19 mouse cellular contexts compared by ENCODE assay signal in the genomic region with DNA sequence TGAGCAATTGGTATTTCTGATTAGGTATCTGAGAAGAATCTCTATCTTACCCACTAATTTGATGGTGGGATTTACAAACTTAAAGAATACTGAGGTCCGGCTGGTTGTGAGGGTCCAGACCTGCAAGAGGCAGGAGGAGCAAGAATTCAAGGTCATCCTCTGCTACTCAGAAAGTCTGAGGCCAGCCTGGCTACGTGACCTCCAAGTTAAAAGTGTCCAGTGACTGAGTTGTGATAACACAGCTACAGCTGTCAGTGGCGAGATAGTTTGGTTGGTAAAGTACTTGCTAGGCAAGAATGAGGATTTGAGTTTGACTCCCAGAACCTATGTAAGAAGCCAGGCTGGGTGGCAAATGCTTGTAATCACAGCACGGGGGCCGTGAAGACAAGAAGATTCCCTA. TPM values are rescaled to one million over a fixed set of nuclear protein-coding genes. Genes with fewer than 3 reads are reported as not detected.
DNase-seq lines count a peak whose midpoint lies in the region; ATAC-seq and TF ChIP-seq lines count a peak whose summit lies in the region.
"Had no signal": no experiment of that assay in that cellular context is flagged by ENCODE, and none has a peak within 500 bp of the region (broad histone marks: within the 10 kb centered on the region; RNA-seq: fewer than 3 reads in every experiment).

No protein-coding gene starts in this region.

- no peak for TF ChIP-seq CTCF in hindbrain, postnatal 0 days (IDR thresholded peaks at IDR 0.05; ENCODE audit: low read depth)
- no peak for TF ChIP-seq CTCF in heart, postnatal 0 days (IDR thresholded peaks at IDR 0.05; ENCODE audit: low read depth)

- no peak overlapping the region for H3K4me3 ChIP-seq in heart, embryonic 12.5 days
- H3K4me3 ChIP-seq in hindbrain, embryonic 12.5 days, result no peak overlapping the region
- no peak overlapping the region for H3K4me3 ChIP-seq in hindbrain, postnatal 0 days (ENCODE audit: low read length)
- H3K4me3 ChIP-seq in neural tube, embryonic 13.5 days, result no peak overlapping the region
- H3K4me3 ChIP-seq in neural tube, embryonic 15.5 days (replicated peaks), result no peak overlapping the region
- no peak overlapping the region for H3K4me3 ChIP-seq in heart, postnatal 0 days (ENCODE audit: low read depth, low read length)
- H3K4me3 ChIP-seq: embryonic facial prominence, embryonic 13.5 days; forebrain, embryonic 12.5 days had no signal

- H3K9me3 ChIP-seq in heart, embryonic 12.5 days (replicated peaks), result peaks cover 4% of the 10 kb centered on the region; the same call in 1 of the 2 replicates
- H3K9me3 ChIP-seq in hindbrain, embryonic 12.5 days (replicated peaks), result no peaks in the 10 kb centered on the region
- H3K9me3 ChIP-seq in hindbrain, postnatal 0 days (ENCODE audit: low read length), result no peaks in the 10 kb centered on the region
- H3K9me3 ChIP-seq in neural tube, embryonic 13.5 days, result no peaks in the 10 kb centered on the region
- H3K9me3 ChIP-seq in neural tube, embryonic 15.5 days (replicated peaks), result no peaks in the 10 kb centered on the region
- no peaks in the 10 kb centered on the region for H3K9me3 ChIP-seq in heart, postnatal 0 days (replicated peaks; ENCODE audit: control insufficient read depth, low read length)
- H3K9me3 ChIP-seq: embryonic facial prominence, embryonic 13.5 days; forebrain, embryonic 12.5 days had no signal

- no peak overlapping the region for H3K4me2 ChIP-seq in heart, embryonic 12.5 days
- H3K4me2 ChIP-seq in hindbrain, embryonic 12.5 days (replicated peaks), result no peak overlapping the region
- H3K4me2 ChIP-seq in hindbrain, postnatal 0 days (ENCODE audit: low read depth, low read length), result no peak overlapping the region
- no peak overlapping the region for H3K4me2 ChIP-seq in neural tube, embryonic 13.5 days
- no peak overlapping the region for H3K4me2 ChIP-seq in neural tube, embryonic 15.5 days
- no peak overlapping the region for H3K4me2 ChIP-seq in heart, postnatal 0 days (ENCODE audit: low read depth, low read length)
- H3K4me2 ChIP-seq: embryonic facial prominence, embryonic 13.5 days; forebrain, embryonic 12.5 days had no signal

- intact Hi-C loops in heart, postnatal 25 days (cut with DNase I), result no loop called here

- no peak overlapping the region for H3K9ac ChIP-seq in heart, embryonic 12.5 days
- H3K9ac ChIP-seq in hindbrain, embryonic 12.5 days, result no peak overlapping the region
- no peak overlapping the region for H3K9ac ChIP-seq in hindbrain, postnatal 0 days (replicated peaks; ENCODE audit: low read length)
- no peak overlapping the region for H3K9ac ChIP-seq in neural tube, embryonic 13.5 days
- H3K9ac ChIP-seq in neural tube, embryonic 15.5 days (replicated peaks), result no peak overlapping the region
- no peak overlapping the region for H3K9ac ChIP-seq in heart, postnatal 0 days (replicated peaks; ENCODE audit: low read depth, low read length)
- H3K9ac ChIP-seq: embryonic facial prominence, embryonic 13.5 days; forebrain, embryonic 12.5 days had no signal

- H3K27ac ChIP-seq in heart, embryonic 12.5 days (ENCODE audit: poor library complexity, severe bottlenecking), result peak overlapping the region; percentile 50
- H3K27ac ChIP-seq in hindbrain, embryonic 12.5 days, result peak overlapping the region; percentile 66; the same call in 1 of the 2 replicates
- H3K27ac ChIP-seq in hindbrain, postnatal 0 days, result no peak overlapping the region
- H3K27ac ChIP-seq in neural tube, embryonic 13.5 days (replicated peaks), result peak overlapping the region; percentile 76; the same call in 1 of the 2 replicates
- H3K27ac ChIP-seq in neural tube, embryonic 15.5 days (replicated peaks), result no peak overlapping the region
- H3K27ac ChIP-seq in heart, postnatal 0 days (ENCODE audit: low read depth), result peak overlapping the region; percentile 35
- H3K27ac ChIP-seq: embryonic facial prominence, embryonic 13.5 days; forebrain, embryonic 12.5 days had no signal

- peaks cover 16% of the 10 kb centered on the region for H3K36me3 ChIP-seq in heart, embryonic 12.5 days
- peaks cover 12% of the 10 kb centered on the region; the same call in 1 of the 2 replicates for H3K36me3 ChIP-seq in hindbrain, embryonic 12.5 days
- H3K36me3 ChIP-seq in hindbrain, postnatal 0 days (ENCODE audit: insufficient read depth, low read length), result peaks cover 7% of the 10 kb centered on the region; the same call in 1 of the 2 replicates
- peaks cover 7% of the 10 kb centered on the region for H3K36me3 ChIP-seq in neural tube, embryonic 13.5 days
- peaks cover 11% of the 10 kb centered on the region for H3K36me3 ChIP-seq in neural tube, embryonic 15.5 days
- H3K36me3 ChIP-seq in heart, postnatal 0 days (replicated peaks; ENCODE audit: control insufficient read depth, insufficient read depth, low read length), result peaks cover 10% of the 10 kb centered on the region; the same call in 1 of the 2 replicates

- H3K27me3 ChIP-seq in heart, embryonic 12.5 days (replicated peaks), result no peaks in the 10 kb centered on the region
- no peaks in the 10 kb centered on the region for H3K27me3 ChIP-seq in hindbrain, embryonic 12.5 days
- no peaks in the 10 kb centered on the region for H3K27me3 ChIP-seq in hindbrain, postnatal 0 days (ENCODE audit: insufficient read depth, low read length)
- no peaks in the 10 kb centered on the region for H3K27me3 ChIP-seq in neural tube, embryonic 13.5 days
- H3K27me3 ChIP-seq in neural tube, embryonic 15.5 days (replicated peaks), result no peaks in the 10 kb centered on the region
- H3K27me3 ChIP-seq in heart, postnatal 0 days (ENCODE audit: control insufficient read depth, insufficient read depth, low read length), result no peaks in the 10 kb centered on the region
- H3K27me3 ChIP-seq: embryonic facial prominence, embryonic 13.5 days; forebrain, embryonic 12.5 days had no signal

- no peak for TF ChIP-seq EP300 in heart, postnatal 0 days (IDR thresholded peaks at IDR 0.05; ENCODE audit: low read depth)

- peaks cover 12% of the 10 kb centered on the region for H3K4me1 ChIP-seq in heart, embryonic 12.5 days (replicated peaks)
- H3K4me1 ChIP-seq in hindbrain, embryonic 12.5 days, result peaks cover 3% of the 10 kb centered on the region
- no peaks in the 10 kb centered on the region for H3K4me1 ChIP-seq in hindbrain, postnatal 0 days (ENCODE audit: insufficient read depth, low read length)
- peaks cover 16% of the 10 kb centered on the region for H3K4me1 ChIP-seq in neural tube, embryonic 13.5 days (replicated peaks)
- H3K4me1 ChIP-seq in neural tube, embryonic 15.5 days, result peaks cover 8% of the 10 kb centered on the region
- peaks cover 9% of the 10 kb centered on the region; the same call in 1 of the 2 replicates for H3K4me1 ChIP-seq in heart, postnatal 0 days (ENCODE audit: control insufficient read depth, insufficient read depth)
- H3K4me1 ChIP-seq: embryonic facial prominence, embryonic 13.5 days had no signal

- no peak for DNase-seq in heart, postnatal 25 days (ENCODE audit: low spot score)
- no peak for DNase-seq in hindbrain, postnatal 0 days (ENCODE audit: low spot score)
- no peak for DNase-seq in heart, postnatal 0 days (ENCODE audit: low spot score)
- no peak for DNase-seq in urinary bladder, adult 2 months (ENCODE audit: low spot score)
- DNase-seq: adrenal gland, adult 2 months; adrenal gland, postnatal 25 days; cerebellum, adult 18-20 months; cerebellum, adult 9-11 months; cerebellum, postnatal 36 days; gastrocnemius, postnatal 10 days; kidney, adult 11 months had no signal

- ATAC-seq in heart, embryonic 12.5 days (ENCODE audit: insufficient number of reproducible peaks, low FRiP score), result no peak
- no peak for ATAC-seq in hindbrain, embryonic 12.5 days (ENCODE audit: low FRiP score)
- no peak for ATAC-seq in hindbrain, postnatal 0 days
- no peak for ATAC-seq in neural tube, embryonic 13.5 days (ENCODE audit: low read depth)
- no peak for ATAC-seq in neural tube, embryonic 15.5 days (ENCODE audit: low FRiP score)
- peak; percentile 53; the same call in 1 of the 2 replicates for ATAC-seq in heart, postnatal 0 days (ENCODE audit: insufficient read depth, low read depth)
- ATAC-seq: forebrain, embryonic 16.5 days; hindbrain, embryonic 16.5 days had no signal

- WGBS in heart, embryonic 12.5 days, result 49% methylated on average over 5 of the region's 5 CpGs
- WGBS in hindbrain, embryonic 12.5 days, result 88% methylated on average over 5 of the region's 5 CpGs
- WGBS in hindbrain, postnatal 0 days, result 94% methylated on average over 5 of the region's 5 CpGs
- WGBS in neural tube, embryonic 13.5 days, result 90% methylated on average over 5 of the region's 5 CpGs
- 91% methylated on average over 5 of the region's 5 CpGs for WGBS in neural tube, embryonic 15.5 days
- WGBS in heart, postnatal 0 days, result 39% methylated on average over 5 of the region's 5 CpGs

RNA-seq across cellular contexts. Expression of gene Nucb2, which starts 14.0 kb away (rescaled TPM):
- polyA plus RNA-seq in heart, embryonic 12.5 days (2016; fragmentation: Nextera tagmentation; extraction: Ambion mirVana), result 5.7 and 7.4 TPM in 2 replicates
- 1 to 10 TPM; 8.1 to 8.9 TPM for total RNA-seq in heart, postnatal 25 days (2021)
- polyA plus RNA-seq in hindbrain, embryonic 12.5 days (2016; fragmentation: Nextera tagmentation; extraction: Ambion mirVana), result 15.6 and 20.2 TPM in 2 replicates
- total RNA-seq in hindbrain, postnatal 0 days (2014; rRNA removed), result 15.1 and 17.7 TPM in 2 replicates
- 36.7 and 37.5 TPM in 2 replicates for polyA plus RNA-seq in hindbrain, postnatal 0 days (2015; fragmentation: Nextera tagmentation; extraction: Ambion mirVana)
- 20.2 and 22.2 TPM in 2 replicates for polyA plus RNA-seq in neural tube, embryonic 13.5 days (2015; fragmentation: Nextera tagmentation; extraction: Ambion mirVana)
- 25.0 and 29.8 TPM in 2 replicates for polyA plus RNA-seq in neural tube, embryonic 15.5 days (2015; fragmentation: Nextera tagmentation; extraction: Ambion mirVana)
- 4.1 and 7.6 TPM in 2 replicates for total RNA-seq in heart, postnatal 0 days (2014; rRNA removed; ENCODE audit: low replicate concordance)
- polyA plus RNA-seq in heart, postnatal 0 days (2015; fragmentation: Nextera tagmentation; extraction: Ambion mirVana), result 7.4 and 8.0 TPM in 2 replicates
- polyA plus RNA-seq in urinary bladder, adult 2 months (2012; rRNA removed), result 26.8 and 32.3 TPM in 2 replicates

Comparison
In these comparisons a context has a peak if more than half of its experiments do, and no peak if none do; other contexts are left out.
1. H3K27ac ChIP-seq: peak in heart, embryonic 12.5 days (single experiment), hindbrain, embryonic 12.5 days (single experiment), neural tube, embryonic 13.5 days (single experiment) and heart, postnatal 0 days (single experiment); none in hindbrain, postnatal 0 days (single experiment) and neural tube, embryonic 15.5 days (single experiment).